Mouse (Mus musculus): Measurements from ENCODE around the gene Rpl9-ps6.

Rpl9-ps6 gene

DNA sequence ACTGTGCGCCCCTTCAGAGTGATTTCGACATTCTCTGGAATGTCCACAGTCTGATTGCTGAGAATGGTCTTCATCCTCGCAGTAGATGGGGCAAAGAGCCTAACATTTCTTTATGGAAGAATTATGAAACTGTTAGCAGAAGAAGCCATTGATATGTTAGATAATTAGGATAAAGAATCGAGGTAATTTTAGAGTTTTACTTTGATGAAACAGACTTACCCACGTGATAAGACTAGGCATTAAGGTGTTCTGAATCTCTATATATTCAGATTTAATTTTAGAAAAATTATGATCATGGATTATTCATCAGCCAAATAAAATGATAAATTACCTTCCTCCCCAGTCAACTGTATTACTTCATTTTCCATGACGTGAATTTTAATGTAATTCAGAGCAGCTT lies at the start of gene Rpl9-ps6:
TSS of gene Rpl9-ps6 (minus strand) at position 101 of the 400 bp plus-strand sequence.
- no peak for DNase-seq (ENCODE audit: low spot score)

GRCm38 (mm10) chr19:32512518-32512917 lies 46.1 kb upstream of the Rpl9-ps6 start:
- no peak for DNase-seq (ENCODE audit: low spot score)

GRCm38 (mm10) chr19:32510962-32511361 lies 44.6 kb upstream of the Rpl9-ps6 start:
- DNase-seq (ENCODE audit: low spot score) = no peak

DNA sequence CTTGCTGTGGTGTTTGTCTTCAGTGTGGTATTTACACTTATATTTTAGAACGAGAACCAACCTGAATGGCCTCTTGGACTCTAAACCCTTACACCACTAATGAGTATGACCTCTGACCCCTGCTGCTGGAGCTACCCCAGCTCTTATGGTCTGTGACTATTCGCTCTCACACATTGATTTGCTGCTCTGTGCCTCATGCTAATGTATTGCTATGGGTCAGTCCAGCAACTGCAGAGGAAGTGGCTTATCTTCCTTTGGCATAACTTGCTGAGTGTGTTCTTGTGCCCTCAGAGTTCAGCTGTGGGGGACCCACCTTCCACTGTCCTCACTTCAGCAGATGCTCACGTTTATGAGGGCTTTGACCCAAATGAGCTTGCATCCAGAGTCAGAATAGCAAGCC lies 43.9 kb upstream of the Rpl9-ps6 start:
- DNase-seq (ENCODE audit: low spot score) = no peak

GRCm38 (mm10) chr19:32507526-32507925 lies 41.1 kb upstream of the Rpl9-ps6 start:
- no peak for DNase-seq (ENCODE audit: low spot score)

DNA sequence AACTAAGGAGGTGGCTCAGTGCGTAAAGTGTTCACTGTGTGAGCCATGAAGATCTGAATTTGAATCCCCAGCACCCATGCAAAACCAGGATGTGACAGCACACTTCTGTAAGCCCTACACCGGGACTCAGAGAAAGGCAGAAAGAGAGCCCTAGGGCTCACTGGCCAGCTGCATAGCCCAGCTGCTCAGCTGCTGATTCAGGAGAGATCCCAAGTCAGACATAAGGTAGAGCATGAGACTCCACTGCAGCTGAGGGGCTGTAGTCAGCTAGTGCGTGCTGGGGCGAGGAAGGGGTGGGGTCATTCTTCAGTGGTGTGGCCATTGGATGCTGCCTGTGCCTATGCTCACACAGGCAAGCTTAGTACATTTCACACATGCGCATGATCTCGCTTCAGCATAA lies 40.7 kb upstream of the Rpl9-ps6 start:
- no peak for DNase-seq (ENCODE audit: low spot score)

DNA sequence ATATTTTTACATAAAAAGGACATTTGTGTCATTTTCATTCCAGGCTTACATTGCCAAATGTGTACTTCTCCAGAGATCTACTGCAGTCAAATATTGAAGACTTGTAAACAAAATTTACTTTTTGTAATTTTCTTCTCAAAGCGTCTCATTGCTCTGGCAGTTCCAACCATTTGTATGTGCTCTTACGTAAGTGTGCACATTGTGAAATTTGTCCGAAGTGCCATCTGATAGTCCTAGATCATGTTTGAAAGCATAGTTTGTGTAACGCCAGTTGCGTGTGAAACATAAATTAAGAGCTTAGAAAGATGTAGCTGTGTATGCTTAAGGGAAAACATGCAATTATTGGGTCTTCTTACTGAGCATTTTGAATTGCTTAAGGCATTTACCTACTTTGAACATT lies 40.1 kb upstream of the Rpl9-ps6 start:
- no peak for DNase-seq (ENCODE audit: low spot score)

DNA sequence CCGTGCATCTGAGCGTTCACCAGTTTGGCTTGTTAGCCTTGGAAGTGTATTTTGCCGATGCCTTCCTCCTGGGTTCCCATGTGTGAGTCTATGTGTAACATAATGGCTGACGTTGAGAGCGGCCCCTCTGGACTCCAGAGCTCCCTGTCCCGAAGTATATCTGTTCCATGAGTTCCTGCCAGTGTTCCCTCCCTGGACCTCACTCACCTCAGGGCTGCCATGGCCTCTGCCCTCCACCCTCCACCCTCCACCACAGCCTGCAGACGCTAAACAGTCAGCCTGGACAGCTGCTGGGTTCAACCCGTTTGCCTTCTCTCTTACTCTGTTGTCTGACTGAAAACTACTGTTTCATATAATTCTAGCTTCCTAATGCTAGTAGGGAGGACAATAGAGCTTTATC lies 39.7 kb upstream of the Rpl9-ps6 start:
- no peak for DNase-seq (ENCODE audit: low spot score)

- no peak for DNase-seq (ENCODE audit: low spot score)
Observed at GRCm38 (mm10) chr19:32501414-32501813, 35.0 kb upstream of the Rpl9-ps6 start.

GRCm38 (mm10) chr19:32498002-32498401 lies 31.6 kb upstream of the Rpl9-ps6 start:
- no peak for DNase-seq (ENCODE audit: low spot score)

DNA sequence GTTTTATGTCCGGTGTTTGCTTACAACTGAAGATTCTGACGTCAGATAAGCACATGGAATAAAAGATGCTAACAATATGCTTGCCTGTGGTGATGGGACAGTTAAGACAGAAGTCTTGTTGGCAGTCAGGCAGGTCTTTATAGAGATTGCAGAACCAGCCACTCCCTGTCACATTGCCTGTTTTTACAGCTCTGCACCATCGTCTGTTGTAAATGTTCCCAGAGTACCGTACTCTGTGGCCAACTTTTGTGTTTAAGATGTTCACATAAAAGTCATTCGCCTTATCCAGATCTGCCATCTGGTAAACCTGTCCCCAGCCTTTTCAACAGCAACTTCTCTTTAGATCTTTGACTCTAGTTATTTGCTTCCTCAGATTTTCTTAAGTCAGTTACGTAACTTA lies 31.0 kb upstream of the Rpl9-ps6 start:
- DNase-seq (ENCODE audit: low spot score) = no peak

DNA sequence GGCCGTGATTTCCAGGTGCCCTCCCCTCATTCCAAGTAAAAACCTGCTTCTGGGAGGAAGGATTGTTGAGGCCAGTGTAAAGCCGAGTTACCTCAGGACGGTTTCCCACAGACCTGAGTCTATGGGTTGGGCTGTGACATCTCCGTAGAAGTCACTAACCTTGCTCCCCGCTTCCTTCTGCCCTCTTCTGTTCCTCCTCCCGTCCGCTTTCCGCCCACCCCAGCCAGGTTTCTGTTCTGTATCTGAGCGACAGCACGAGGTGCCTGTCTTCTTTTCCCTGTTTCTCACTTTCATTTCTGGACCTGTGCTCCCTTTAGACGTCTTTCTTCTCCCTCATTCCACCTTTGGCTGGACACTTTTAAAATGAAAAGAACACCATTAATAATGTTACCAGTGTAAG lies 28.7 kb upstream of the Rpl9-ps6 start:
- DNase-seq (ENCODE audit: low spot score) = no peak

DNA sequence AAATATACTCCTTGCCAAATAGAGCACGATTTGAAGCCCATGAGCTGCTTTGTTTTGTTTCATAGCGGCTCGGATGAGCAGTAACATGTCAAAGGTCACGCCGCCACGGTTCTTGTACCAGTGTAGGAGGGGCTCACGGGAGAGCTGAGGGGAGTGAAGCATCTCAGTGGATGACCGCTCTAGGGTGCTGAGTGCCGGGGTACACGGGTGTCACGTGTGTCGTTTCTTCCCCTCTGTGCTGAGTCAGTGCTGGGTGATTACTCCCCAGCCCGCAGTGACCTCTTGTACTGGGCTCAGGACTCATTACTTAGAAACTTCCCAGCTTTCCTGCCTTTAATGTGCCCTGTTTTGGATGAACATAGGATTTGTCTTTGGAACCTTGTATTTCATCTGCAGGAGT lies 28.2 kb upstream of the Rpl9-ps6 start:
- no peak for DNase-seq (ENCODE audit: low spot score)

DNA sequence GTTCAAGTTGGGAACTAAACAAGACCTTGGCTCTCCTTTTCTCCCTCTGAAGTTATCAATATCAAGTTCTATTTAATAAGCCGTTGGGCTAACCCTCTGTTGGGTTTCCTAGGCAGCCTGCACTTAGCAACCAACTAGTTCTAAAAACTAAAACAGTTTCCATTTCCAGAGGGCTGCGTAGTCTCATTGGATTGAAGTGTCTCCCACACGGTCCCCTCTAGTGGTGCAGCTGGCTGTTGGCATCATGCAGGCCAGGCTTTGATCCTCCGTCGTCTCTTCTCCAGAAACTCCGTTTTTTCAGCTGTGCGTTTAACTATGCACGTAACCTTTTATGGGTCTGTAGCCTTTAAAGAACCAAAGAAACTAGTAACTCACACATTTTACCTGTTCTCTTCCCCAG lies 27.1 kb upstream of the Rpl9-ps6 start:
- peak; percentile 40 for DNase-seq (ENCODE audit: low spot score)

GRCm38 (mm10) chr19:32492981-32493380 lies 26.6 kb upstream of the Rpl9-ps6 start:
- DNase-seq (ENCODE audit: low spot score) = no peak

GRCm38 (mm10) chr19:32492339-32492738 lies 26.0 kb upstream of the Rpl9-ps6 start:
- DNase-seq (ENCODE audit: low spot score) = no peak

DNA sequence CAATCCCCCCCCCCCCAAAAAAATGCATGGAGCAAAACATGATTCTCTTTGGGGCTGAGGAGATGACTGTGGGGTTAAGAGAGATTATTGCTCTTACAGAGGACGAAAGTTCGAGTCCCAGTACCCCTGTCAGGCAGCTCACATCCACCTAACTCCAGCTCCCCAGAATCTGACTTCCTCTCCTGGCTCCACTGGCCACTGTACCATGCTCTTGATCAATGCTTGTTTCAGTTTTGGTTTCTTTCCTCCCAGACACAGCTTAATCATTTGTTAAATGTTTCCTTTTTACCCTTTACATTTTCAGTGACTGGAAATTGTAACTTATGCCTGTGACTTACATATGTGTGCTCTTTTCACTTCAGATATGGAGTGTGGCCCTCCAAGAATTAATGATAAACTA lies 24.6 kb upstream of the Rpl9-ps6 start:
- DNase-seq (ENCODE audit: low spot score) = no peak

DNA sequence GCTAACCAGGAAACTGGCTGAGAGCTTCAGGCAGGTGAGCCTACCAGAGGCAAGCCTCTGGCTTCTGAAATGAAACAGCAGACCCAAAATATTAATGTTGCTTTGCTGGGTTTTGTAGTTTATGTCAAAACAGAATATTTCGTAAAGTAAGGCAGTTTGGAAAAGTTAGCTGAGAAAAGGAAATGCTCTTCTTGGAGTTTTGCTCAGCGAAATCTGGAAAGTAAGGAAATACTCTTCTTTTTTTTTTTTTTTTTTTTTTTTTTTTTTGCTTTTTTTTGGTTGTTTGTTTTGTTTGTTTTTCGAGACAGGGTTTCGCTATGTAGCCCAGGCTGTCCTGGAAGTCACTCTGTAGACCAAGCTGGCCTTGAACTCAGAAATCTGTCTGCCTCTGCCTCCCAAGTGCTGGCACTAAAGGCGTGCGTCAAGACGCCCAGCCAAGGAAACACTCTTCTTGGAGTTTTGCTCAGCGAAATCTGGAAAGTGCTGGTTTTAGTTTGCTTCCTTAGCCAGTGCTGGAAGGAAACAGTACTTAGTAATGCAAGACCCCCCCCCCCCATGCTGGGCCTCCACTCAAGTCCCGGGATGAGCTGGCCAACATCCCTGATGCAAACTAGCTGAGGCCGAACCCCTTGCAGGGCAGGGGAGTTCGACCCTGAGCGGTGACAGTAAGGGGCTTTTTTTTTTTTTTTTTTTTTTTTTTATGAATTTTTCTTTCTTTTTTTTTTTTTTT lies 23.0 kb upstream of the Rpl9-ps6 start:
- no peak for DNase-seq (ENCODE audit: low spot score)

DNA sequence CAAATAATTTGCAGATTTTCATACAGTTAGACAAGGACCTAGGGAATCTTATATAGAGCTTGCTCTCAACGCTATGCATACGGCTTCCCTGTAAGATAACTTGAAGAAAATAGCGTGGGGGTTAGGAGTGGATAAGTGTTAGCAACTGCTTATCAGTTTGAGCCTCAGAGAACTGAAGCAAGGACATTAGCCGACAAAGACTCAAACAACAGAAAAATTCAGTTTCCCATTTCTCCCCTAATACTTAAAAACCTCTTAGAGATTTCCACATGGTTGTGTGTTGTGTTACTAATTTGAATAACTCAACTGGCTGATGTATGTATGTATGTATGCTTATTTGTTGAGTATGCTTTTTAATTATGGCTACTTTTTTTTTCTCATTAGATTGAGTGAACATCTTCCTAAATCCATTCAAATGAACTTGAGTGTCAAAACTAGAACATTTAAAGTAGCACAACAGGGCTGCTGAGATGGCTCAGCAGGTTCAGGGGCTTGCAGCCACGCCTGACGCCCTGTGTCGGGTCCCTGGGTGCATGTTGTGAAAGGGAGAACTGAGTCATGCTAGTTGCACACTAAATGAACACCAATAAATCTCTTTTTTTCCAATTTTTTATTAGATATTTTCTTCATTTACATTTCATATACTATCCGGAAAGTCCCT lies 21.3 kb upstream of the Rpl9-ps6 start:
- DNase-seq (ENCODE audit: low spot score) = no peak

- peak; percentile 64 for DNase-seq (ENCODE audit: low spot score)
Observed at GRCm38 (mm10) chr19:32486106-32486724, 19.8 kb upstream of the Rpl9-ps6 start.

DNA sequence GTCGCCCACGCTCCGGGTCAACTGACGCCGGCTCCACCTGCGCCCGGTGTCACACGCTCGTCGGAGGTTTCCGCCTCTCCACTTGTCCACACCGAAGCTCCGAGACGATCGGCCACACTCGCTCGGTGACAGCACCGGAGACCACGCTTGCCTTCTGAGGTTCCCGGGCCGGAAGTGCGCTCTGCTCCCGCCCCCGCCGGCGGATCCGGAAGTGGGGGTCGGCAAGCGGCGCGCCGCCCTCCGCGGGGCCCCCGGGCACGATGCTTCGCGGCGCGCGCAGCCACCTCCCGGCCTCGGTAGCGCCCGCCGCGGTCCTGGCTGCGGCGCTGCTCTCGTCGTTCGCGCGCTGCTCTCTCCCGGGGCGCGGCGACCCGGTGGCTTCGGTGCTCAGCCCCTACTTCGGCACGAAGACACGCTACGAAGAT lies 19.3 kb upstream of the Rpl9-ps6 start, which contains the start of gene Minpp1:
TSS of gene Minpp1 (plus strand) at position 89 of the 425 bp plus-strand sequence.
- peak; percentile 81 for DNase-seq (ENCODE audit: low spot score)

DNA sequence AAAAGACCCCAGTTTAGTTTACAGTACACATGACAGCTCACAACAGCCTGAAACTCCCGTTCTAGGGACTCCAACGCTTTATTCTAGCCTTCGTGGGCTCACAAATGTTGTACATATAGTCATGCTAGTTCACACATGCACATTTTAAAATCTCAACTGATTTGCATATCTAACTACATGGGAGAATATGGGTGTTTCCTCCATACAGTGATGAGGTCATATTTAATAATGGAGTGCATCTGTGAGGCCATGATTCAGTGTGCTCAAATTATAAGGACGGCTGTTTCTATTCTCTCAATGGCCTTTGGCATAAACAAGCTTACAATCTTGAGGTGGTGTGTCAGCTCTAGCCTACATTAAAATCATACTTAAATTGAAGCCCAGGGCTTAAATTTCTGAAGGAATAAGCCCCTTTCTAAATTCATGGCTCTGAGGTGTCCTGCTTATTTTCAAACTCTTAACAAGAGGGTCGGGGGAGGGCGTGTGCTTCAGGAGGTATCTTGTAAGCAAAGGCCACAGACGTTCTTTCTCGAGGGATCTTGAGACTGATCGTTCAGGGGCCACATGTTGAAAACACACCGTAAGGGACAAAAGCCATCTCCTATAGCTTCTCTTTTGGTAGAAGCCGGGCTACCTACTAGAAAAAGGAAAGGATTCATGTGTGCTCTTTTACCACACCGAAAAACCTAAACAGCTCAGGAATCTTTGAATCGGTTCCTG lies 18.7 kb upstream of the Rpl9-ps6 start:
- no peak for DNase-seq (ENCODE audit: low spot score)

DNA sequence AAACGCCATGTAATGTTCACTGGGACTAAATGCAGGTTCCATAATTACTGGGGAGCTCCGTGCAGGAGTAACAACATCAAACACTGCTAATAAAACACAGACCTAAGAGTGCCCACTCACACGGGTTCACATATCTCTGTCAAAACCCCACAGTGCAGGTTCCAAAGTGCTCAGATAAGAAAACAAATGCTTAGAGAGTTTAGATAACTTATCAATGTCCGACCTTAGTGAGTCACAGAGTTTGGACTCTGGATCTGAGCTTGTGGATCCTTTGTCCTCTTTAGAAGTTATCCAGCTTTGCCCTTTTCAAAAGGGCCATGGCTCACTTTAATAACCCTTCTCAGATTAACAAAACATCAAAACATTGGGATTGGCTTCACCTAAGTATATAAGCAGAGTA lies 15.1 kb upstream of the Rpl9-ps6 start:
- DNase-seq (ENCODE audit: low spot score) = no peak

Measured in layer of hippocampus, adult 11-12 months (tissue).